In the genomic region with DNA sequence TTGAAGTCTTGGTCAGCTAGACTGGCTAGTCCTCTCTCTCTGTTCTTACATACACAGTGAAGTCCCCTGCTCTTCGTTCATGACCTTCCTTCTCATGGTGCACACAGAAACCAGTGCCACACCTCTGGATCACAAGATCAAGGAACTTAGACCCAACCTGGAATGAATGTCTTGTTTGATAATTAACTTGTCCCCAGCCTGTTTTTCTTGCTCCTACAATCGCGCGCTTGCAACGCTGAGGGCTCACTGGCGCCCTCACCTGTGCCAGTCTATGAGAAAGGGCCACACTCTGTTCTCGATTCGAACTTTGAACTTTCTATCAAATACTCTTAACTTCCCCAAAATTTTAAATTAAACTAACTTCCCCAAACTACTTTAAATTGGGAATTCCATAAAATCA, we compare ENCODE assay signal across 12 mouse cellular contexts. TPM values are rescaled to one million over a fixed set of nuclear protein-coding genes. Genes with fewer than 3 reads are reported as not detected.
DNase-seq lines count a peak whose midpoint lies in the region; ATAC-seq lines count a peak whose summit lies in the region.
"Had no signal": no experiment of that assay in that cellular context is flagged by ENCODE, and none has a peak within 500 bp of the region (broad histone marks: within the 10 kb centered on the region; RNA-seq: fewer than 3 reads in every experiment).

No protein-coding gene starts in this region.

- H3K4me3 ChIP-seq in kidney, embryonic 15.5 days (replicated peaks) = no peak overlapping the region
- no peak overlapping the region for H3K4me3 ChIP-seq in hindbrain, embryonic 12.5 days
- H3K4me3 ChIP-seq: lung, embryonic 15.5 days; stomach, embryonic 15.5 days had no signal

- ATAC-seq in kidney, embryonic 15.5 days (replicated peaks; ENCODE audit: low FRiP score) = no peak
- no peak for ATAC-seq in hindbrain, embryonic 12.5 days (ENCODE audit: low FRiP score)

- intact Hi-C loops in heart, postnatal 14 days (cut with DNase I) = no loop called here

- H3K9me3 ChIP-seq in kidney, embryonic 15.5 days (replicated peaks) = no peaks in the 10 kb centered on the region; the same call in 1 of the 2 replicates
- no peaks in the 10 kb centered on the region for H3K9me3 ChIP-seq in hindbrain, embryonic 12.5 days (replicated peaks)
- H3K9me3 ChIP-seq: lung, embryonic 15.5 days; stomach, embryonic 15.5 days had no signal

- 55% methylated on average over 8 of the region's 8 CpGs for WGBS in kidney, embryonic 15.5 days
- WGBS in hindbrain, embryonic 12.5 days = 65% methylated on average over 8 of the region's 8 CpGs

- no peak overlapping the region for H3K4me2 ChIP-seq in kidney, embryonic 15.5 days
- H3K4me2 ChIP-seq in hindbrain, embryonic 12.5 days (replicated peaks) = no peak overlapping the region
- H3K4me2 ChIP-seq: lung, embryonic 15.5 days; stomach, embryonic 15.5 days had no signal

- H3K36me3 ChIP-seq in kidney, embryonic 15.5 days = no peaks in the 10 kb centered on the region
- H3K36me3 ChIP-seq in hindbrain, embryonic 12.5 days = 0 out of 2 replicates have a peak, but pooled peaks cover 10% of the 10 kb centered on the region
- H3K36me3 ChIP-seq: lung, embryonic 15.5 days; stomach, embryonic 15.5 days had no signal

- H3K27ac ChIP-seq in kidney, embryonic 15.5 days = no peak overlapping the region
- H3K27ac ChIP-seq in hindbrain, embryonic 12.5 days = no peak overlapping the region
- H3K27ac ChIP-seq: lung, embryonic 15.5 days; stomach, embryonic 15.5 days had no signal

- H3K27me3 ChIP-seq in kidney, embryonic 15.5 days = peaks cover 23% of the 10 kb centered on the region
- peaks cover 19% of the 10 kb centered on the region; the same call in 1 of the 2 replicates for H3K27me3 ChIP-seq in hindbrain, embryonic 12.5 days

- no peak overlapping the region for H3K9ac ChIP-seq in kidney, embryonic 15.5 days
- no peak overlapping the region for H3K9ac ChIP-seq in hindbrain, embryonic 12.5 days
- H3K9ac ChIP-seq: lung, embryonic 15.5 days; stomach, embryonic 15.5 days had no signal

- H3K4me1 ChIP-seq in kidney, embryonic 15.5 days = peaks cover 25% of the 10 kb centered on the region
- peaks cover 9% of the 10 kb centered on the region for H3K4me1 ChIP-seq in hindbrain, embryonic 12.5 days
- H3K4me1 ChIP-seq: lung, embryonic 15.5 days had no signal

- peak; percentile 54 for DNase-seq in kidney, adult 18-20 months
- DNase-seq in urinary bladder, postnatal 14 days (ENCODE audit: low spot score) = peak; percentile 65
- no peak for DNase-seq in urinary bladder, adult 2 months (ENCODE audit: low spot score)
- peak; percentile 64 for DNase-seq in kidney, postnatal 10 days
- DNase-seq in yolk sac, embryonic 10.5 days (ENCODE audit: low spot score) = peak; percentile 56
- no peak for DNase-seq in heart, postnatal 14 days
- DNase-seq: adrenal gland, postnatal 14 days; midbrain, embryonic 14.5 days had no signal

RNA-seq across cellular contexts. Expression of a gene that starts 47.8 kb away (rescaled TPM):
- 11.9 and 13.3 TPM in 2 replicates for polyA plus RNA-seq in kidney, embryonic 15.5 days (2015; fragmentation: Nextera tagmentation; extraction: Ambion mirVana)
- 0.41 and 0.48 TPM in 2 replicates for polyA plus RNA-seq in urinary bladder, adult 2 months (2012; rRNA removed)
- polyA plus RNA-seq in hindbrain, embryonic 12.5 days (2016; fragmentation: Nextera tagmentation; extraction: Ambion mirVana) = 19.2 and 20.2 TPM in 2 replicates
- under 1 TPM; 0.48 to 0.76 TPM for total RNA-seq in heart, postnatal 14 days (2021)

Comparison
In these comparisons a context has a peak if more than half of its experiments do, and no peak if none do; other contexts are left out.
1. DNase-seq: peak in kidney, adult 18-20 months (single experiment), urinary bladder, postnatal 14 days (single experiment), kidney, postnatal 10 days (single experiment) and yolk sac, embryonic 10.5 days (single experiment); none in urinary bladder, adult 2 months (single experiment) and heart, postnatal 14 days (0 of 2).